Mouse (Mus musculus) lung, postnatal 14 days (tissue): ENCODE measurements around the gene Cant1.

ENCODE experiments used
- DNase-seq: peaks from one replicate; pipeline ENCODE4 v3.0.0; 2021

Gene Cant1

DNA sequence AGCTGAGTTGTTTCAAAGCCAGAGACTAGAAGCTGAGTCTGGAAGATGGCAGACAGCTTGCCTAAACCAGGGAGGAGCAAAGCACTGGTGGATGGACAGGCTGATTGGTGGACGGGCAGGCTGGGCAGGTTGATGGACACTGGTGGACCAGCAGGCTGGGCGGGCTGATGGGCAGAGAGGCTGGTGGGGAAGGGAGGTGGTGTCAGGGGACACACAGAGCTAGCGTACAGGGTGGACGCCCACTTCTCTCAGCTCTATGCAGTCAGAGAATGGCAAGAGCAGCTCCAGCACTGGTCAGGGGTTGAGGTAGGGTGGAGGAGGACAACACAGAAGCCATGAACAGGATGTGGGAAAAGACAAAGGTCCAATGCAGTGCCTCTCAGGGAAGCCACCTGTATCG, 49.6 kb downstream of the Cant1 start:
- DNase-seq = no peak

DNA sequence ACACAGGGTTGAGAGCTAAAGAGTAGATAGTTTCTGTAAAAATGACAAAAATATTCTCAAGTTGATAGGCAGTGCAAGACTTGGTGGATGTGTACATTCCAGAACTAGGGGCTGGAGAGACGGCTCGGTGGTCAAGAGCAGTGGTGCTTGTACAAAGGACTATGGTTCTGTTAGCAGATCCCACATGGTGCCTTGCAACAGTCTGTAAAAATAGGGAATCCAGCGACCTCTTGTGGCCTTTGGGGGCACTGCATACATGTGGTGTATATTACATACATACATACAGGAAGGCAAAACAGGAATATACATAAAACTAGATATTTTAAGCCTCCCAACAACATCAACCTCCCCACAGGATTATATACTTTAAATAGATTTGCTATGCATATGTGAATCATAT, 50.6 kb downstream of the Cant1 start:
- peak; percentile 54 for DNase-seq

DNA sequence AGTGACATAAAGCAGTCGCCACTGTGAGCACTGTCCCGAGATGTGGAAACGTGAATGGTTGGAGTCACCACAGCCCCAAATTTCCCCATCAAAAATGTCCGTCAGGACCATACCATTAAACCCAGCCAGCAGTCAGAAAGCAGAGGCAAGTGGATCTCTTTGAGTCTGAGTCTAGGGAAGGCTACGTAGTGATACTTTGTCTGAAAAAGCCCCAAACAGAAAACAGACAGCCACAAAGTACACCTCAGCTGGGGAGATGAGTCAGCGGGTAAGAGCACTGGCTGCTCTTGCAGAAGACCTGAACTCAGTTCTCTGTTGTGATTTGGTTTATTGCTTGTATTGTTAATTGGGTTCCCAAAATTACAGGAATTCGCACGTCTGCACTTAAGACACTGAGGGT, 52.3 kb downstream of the Cant1 start:
- no peak for DNase-seq

DNA sequence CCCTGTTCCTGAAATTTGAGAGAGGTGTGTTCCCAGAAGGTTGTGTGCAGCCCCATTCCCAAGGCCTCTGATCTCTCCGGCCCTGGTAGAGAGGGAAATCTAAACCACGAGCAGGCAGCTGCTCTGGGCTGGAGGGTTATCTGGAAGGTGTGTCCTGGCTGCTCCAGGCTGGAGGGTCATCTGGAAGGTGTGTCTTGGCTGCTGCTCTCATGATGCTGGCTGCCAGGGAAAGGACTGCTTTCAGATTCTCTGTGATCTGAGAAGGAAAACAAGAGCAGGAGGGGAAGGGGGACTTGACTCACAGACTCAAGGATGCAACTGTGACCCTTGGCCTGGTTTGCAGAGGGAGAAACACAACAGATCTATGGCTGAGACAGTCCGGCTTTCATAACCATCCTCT, 52.8 kb downstream of the Cant1 start:
- DNase-seq = peak; percentile 7

DNA sequence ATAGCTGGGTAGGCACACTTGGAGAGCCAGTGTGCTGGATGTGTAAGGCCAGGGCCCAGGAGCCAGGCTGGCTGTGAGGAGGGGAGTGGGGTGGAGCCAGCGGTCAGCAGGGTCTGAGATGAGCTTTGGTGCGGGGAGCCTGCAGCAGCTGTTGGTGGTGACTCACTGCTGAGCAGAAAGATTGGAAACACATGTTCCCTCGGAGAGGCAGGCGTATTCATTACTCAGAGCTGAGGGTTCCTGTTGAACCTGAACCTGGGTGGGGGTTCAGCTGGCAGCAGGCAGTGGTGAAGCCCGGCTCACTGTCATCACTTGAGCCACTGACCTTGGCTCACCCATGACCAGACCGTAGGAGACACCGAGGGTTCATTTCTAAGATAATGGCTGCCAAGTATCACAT, 53.7 kb downstream of the Cant1 start:
- DNase-seq = peak; percentile 39

DNA sequence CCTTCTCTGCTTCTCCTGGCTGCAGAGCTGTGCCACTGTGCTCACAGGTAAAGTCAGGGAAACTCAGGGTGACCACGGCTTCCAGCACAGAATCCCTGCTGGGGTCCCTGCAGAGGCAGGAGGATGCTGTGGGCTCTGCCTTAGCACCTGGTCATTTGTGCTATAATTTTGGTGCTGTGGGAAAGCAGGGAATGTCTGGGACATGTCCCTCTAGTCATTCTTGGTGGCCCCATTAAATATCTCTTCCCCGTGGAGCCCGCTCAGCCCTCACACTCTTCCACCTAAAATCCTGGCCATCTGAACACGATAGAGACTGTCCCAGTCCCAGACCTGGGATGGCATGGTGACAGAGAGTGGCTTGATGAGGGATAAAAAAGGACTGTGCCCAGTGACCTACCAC, 54.9 kb downstream of the Cant1 start:
- DNase-seq = no peak

DNA sequence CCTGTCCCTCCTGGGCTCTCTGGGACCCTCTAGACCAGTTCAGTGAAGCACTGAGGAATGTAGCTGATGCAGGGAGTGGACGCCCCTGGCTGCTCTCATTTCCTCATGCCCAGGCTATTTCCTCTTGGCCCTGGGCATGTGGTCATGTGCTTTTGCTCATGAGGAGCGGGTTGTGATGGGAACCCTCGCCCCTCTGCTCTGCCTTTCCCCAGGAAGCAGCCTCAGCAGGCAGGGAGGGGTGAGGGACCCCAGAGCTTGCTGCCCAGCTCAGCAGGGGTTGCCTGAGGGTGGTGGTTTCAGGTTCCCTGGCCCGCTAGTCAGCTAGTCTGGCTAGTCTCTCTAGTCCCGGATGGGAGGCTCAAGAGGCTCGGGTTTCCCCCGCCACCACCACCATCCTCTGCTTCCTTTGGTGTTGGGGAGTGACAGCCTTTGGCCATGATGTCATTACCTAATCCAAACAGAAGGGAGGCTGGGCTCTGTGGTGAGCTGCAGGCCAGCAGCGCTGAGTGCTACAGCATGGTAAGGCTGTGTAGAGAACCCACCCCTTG, 55.8 kb downstream of the Cant1 start:
- peak; percentile 67 for DNase-seq

DNA sequence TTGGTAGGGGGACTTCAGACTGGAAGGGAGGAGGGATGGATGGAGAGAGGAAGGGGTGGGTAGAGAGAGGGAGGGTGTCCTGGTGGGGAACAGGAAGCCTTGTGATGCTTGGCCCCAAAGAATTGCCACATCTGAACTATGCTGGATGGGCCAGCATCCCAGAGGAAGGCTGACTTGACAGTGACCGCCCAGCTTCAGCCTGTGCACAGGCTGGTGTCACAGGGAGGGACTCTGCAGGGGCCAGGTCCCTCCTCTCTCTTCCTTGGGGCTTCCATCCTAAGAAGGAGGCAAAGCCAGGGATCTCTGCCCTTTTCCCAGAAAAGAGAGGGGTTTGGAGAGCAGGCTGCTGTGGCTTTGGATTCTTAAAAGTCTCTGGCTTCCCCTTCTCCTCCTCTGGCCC, 56.4 kb downstream of the Cant1 start:
- DNase-seq = peak; percentile 37

DNA sequence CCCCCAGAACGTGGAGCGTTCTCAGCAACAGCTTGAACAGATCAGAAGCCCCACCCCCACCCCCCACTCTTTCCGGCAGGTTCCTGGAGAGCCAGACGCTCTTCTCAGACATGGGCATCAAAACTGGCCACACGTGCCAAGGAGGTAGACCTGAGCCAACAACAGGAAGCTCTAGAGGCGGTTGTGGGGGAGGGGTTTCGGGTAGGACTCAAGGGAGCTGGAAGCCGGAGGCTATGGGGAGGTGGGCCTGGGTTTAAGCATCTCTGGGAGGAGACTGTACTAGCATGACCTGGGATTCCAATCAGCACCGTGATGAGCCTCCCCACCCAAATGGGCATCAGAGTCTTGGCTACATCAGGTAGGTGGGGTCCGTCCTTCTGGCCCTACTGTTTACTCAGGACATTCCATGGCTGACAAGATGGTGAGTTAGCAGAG, 58.0 kb downstream of the Cant1 start:
- peak; percentile 65 for DNase-seq

DNA sequence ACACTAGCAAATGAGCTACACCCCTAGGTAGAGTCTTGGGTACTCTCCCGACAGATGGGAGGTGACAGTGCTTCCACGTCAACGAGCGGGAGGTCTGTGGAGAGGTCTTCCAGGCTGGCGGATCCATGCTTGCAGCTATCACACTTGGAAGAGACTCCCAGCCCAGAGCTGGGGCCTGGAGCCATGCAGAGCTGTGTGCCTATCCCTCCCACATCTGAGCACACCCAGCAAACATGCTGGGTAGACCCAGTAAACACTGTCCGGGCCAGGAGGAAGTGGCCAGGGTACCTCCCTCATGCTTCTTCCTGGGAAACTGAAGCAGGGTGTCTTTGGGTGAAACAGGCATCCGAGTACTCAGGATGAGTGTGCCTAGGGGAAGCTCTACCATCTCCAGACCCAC, 58.4 kb downstream of the Cant1 start:
- DNase-seq = peak; percentile 56
